Mouse (Mus musculus) intestine, postnatal 0 days (tissue): Measurements from ENCODE around the gene Snu13. TPM values are rescaled to one million over a fixed set of nuclear protein-coding genes. Genes with fewer than 3 reads are reported as not detected.
A peak's percentile ranks its signal among the peaks of the same experiment; 100 is the strongest.

Source experiments
- ATAC-seq: fragments of 200-750 bp; cut with Nextera tagmentation; 2 replicates; pipeline ENCODE4 v1.8.0; 2017; ENCODE audit warnings: mild to moderate bottlenecking, moderate TSS enrichment, moderate library complexity
- H3K27ac ChIP-seq: fragments of 300-500 bp; sonication (generic); 2 replicates; pipeline ENCODE4 v1.5.1; 2014; ENCODE audit warnings: mild to moderate bottlenecking, low read depth, low read length, moderate library complexity
- H3K27me3 ChIP-seq: fragments of 300-500 bp; sonication (generic); replicated peaks from 2 replicates; pipeline ENCODE4 v1.6.1; 2014; ENCODE audit warnings: low read length, mixed read lengths; ENCODE audit not compliant: control insufficient read depth, insufficient read depth
- H3K36me3 ChIP-seq: fragments of 300-500 bp; sonication (generic); 2 replicates; pipeline ENCODE4 v1.6.1; 2014; ENCODE audit warnings: mild to moderate bottlenecking, moderate library complexity; ENCODE audit not compliant: control insufficient read depth, insufficient read depth
- H3K4me1 ChIP-seq: fragments of 300-500 bp; sonication (generic); replicated peaks from 2 replicates; pipeline ENCODE4 v1.6.1; 2014; ENCODE audit warnings: antibody characterized with exemption, low read length, mixed read lengths; ENCODE audit not compliant: control insufficient read depth, insufficient read depth
- H3K4me2 ChIP-seq: fragments of 300-500 bp; sonication (generic); replicated peaks from 2 replicates; pipeline ENCODE4 v1.6.1; 2014; ENCODE audit warnings: low read depth, mild to moderate bottlenecking, moderate library complexity
- H3K4me3 ChIP-seq: fragments of 300-500 bp; sonication (generic); 2 replicates; pipeline ENCODE4 v1.5.1; 2014; ENCODE audit warnings: low read depth, low read length
- H3K9ac ChIP-seq: fragments of 300-500 bp; sonication (generic); 2 replicates; pipeline ENCODE4 v1.6.1; 2014; ENCODE audit warnings: mild to moderate bottlenecking, low read depth, low read length
- H3K9me3 ChIP-seq: fragments of 300-500 bp; sonication (generic); 2 replicates; pipeline ENCODE4 v1.6.1; 2016; ENCODE audit warnings: mixed run types; ENCODE audit not compliant: control insufficient read depth
- CTCF ChIP-seq: sonication (generic); IDR thresholded peaks from 2 replicates; pipeline ENCODE4 v1.5.1; 2016; ENCODE audit warnings: low read depth, mild to moderate bottlenecking, control low read depth, antibody characterized with exemption, moderate library complexity
- WGBS: fragments of 180-500 bp; shearing (Covaris S2); extraction: QIAGEN DNeasy Blood & Tissue Kit; methylation state at CpG from one replicate; pipeline ENCODE4 v1.1.7; 2014; 5-methylcytosine and 5-hydroxymethylcytosine counted together
- polyA plus RNA-seq: library from polyadenylated mRNA; unstranded; fragments of >200 nt; fragmentation: Nextera tagmentation; extraction: Ambion mirVana; gene quantifications from 2 replicates; pipeline ENCODE4 v1.2.1, GENCODE M21; 2015

Gene Snu13
- polyA plus RNA-seq, 1 experiment from 2014 or later, result 99.0 TPM

DNA sequence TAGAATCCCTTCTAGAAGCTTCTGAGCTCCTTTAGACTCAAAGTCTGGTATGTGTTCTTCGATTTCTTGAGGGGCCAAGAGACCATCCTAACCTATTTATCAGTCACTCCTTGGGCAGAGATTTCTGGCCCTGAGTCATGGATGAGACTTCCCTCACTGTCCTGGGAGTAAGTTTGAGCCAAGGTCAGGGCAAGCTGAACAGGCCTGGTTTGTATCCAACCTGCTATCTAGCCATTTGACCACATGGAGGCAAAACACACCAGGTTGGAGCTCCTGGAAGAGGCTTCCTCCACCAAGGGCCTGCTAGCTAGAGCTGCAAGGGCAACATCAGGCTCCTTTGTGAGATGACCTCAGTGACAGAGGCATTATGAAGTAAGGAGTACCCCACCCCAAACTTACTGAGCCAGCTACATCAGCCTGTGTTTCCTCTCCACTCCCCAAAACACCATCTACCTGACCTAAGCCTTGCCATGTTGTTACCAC is 11.4 kb upstream of the Snu13 start, which contains the start of gene 4930407I10Rik:
TSS of gene 4930407I10Rik (plus strand) at position 433 of the 483 bp plus-strand sequence.
- ATAC-seq, result no peak
- no peak within 1 kb of the TSS for H3K27ac ChIP-seq
- no peak within 1 kb of the TSS for H3K9ac ChIP-seq
- H3K9me3 ChIP-seq, result no peaks in the 10 kb centered on the region
- H3K4me1 ChIP-seq, result no peaks in the 10 kb centered on the region
- no peak for TF ChIP-seq CTCF
- H3K36me3 ChIP-seq, result no peaks in the 10 kb centered on the region
- no peak within 1 kb of the TSS for H3K4me3 ChIP-seq
- H3K4me2 ChIP-seq, result no peak within 1 kb of the TSS
- 83% methylated on average over 1 of the region's 1 CpGs for whole genome bisulfite sequencing
- H3K27me3 ChIP-seq, result peaks cover 5% of the 10 kb centered on the region; the same call in 1 of the 2 replicates

DNA sequence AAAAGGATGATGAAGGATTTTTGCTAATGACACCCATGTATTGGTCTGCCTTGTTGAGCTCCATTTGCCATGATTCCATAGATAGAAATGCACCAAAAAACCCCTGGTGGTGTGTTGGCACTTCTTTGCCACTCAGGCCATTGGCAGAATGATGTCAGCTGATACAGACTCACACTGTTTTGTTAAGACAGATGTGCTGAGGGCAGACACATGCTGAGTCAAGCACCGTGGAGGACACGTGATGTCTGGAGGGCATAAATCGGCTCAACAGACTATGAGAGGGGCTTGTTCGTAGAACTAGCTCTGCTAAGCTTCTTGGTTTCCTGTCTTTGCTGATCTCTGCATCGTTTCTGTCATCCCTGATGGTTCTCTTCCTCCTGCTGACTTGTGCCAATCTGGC is 5.1 kb upstream of the Snu13 start:
- H3K27ac ChIP-seq, result no peak overlapping the region
- 64% methylated on average over 5 of the region's 5 CpGs for WGBS
- TF ChIP-seq CTCF, result no peak

DNA sequence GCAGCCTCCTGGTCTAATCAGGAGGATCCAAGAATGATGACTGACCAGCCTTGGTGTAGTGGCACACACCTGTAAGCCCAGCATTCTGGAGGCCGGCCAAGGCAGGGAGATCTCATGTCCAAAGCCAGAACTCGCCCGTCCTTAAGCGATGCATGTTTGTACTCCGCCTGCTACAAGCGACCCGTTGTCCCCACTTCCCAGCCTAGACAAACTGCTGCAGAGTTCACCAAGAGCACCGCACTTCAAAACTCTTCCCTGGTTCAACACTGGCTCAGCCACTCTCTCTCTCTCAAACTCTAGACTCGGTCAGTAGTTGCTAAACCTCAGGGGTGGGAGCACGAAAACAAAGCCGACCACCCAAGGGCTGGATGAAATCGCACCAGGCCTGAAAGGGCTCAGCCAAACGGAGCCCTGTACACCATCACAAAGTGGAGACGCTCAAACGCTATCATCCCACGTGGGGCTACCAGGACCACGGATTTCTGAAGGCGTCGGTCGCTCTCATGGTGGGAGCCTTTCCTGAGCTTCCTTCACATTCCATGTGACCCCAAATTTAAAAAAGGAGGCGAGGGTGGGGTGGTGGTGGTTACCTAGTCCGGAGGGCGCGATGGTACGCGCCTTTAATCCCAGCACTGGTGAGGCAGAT is 1.0 kb downstream of the Snu13 start:
- peak overlapping the region; percentile 97 for H3K4me3 ChIP-seq
- WGBS, result 1% methylated on average over 26 of the region's 26 CpGs
- H3K9ac ChIP-seq, result peak overlapping the region; percentile 93
- H3K9me3 ChIP-seq, result no peaks in the 10 kb centered on the region
- TF ChIP-seq CTCF, result no peak
- H3K36me3 ChIP-seq, result peaks cover 14% of the 10 kb centered on the region; the same call in 1 of the 2 replicates
- H3K27ac ChIP-seq, result peak overlapping the region; percentile 79; the same call in 1 of the 2 replicates
- H3K27me3 ChIP-seq, result no peaks in the 10 kb centered on the region
- 0 out of 2 replicates have a peak, but pooled peaks cover 5% of the 10 kb centered on the region for H3K4me1 ChIP-seq
- peak overlapping the region; percentile 91 for H3K4me2 ChIP-seq
- ATAC-seq, result peak; percentile 33; the same call in 1 of the 2 replicates

More for the DNA sequence above, 5.1 kb upstream of the Snu13 start:
- no peak for ATAC-seq
- Histone ChIP-seq H3K36me3 (no peaks in the 10 kb centered on the region), H3K4me3 (no peak overlapping the region), H3K9ac (no peak overlapping the region), H3K27me3 (no peaks in the 10 kb centered on the region), H3K9me3 (no peaks in the 10 kb centered on the region), H3K4me1 (no peaks in the 10 kb centered on the region), H3K4me2 (no peak overlapping the region)

DNA sequence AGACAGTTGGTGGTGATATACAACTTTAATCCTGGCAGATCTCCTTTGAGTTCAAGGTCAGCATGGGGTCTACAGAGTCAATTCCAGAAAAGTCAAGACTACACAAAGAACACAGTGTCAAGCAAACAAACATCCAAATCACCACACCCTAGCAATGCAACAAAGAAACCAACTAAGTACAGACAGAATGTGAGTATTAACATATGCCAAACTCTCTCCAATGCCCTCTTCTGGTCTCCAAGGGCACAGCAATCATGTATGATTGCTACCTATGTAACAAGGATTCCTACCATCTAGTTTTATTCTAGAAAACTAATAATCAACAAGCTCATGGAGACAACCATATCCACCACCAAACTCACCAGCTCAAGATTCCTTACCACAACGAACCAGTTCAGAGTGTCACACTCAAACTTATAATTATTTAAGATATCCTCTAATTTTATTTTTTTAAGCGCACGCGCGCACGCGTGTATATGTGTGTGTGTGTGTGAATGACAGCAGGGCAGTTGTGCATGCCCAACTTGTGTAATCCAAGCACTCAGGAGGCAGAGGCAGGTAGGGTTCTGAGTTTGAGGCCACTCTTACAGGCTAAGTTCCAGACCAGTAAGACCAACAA is 3.1 kb downstream of the Snu13 start:
- ATAC-seq, result no peak
- Histone ChIP-seq H3K4me1 (0 out of 2 replicates have a peak, but pooled peaks cover 5% of the 10 kb centered on the region), H3K36me3 (peaks cover 21% of the 10 kb centered on the region), H3K27ac (no peak overlapping the region), H3K9me3 (no peaks in the 10 kb centered on the region), H3K9ac (no peak overlapping the region), H3K4me2 (no peak overlapping the region), H3K27me3 (no peaks in the 10 kb centered on the region), H3K4me3 (no peak overlapping the region)
- 97% methylated on average over 7 of the region's 7 CpGs for WGBS
- peak; percentile 63 for TF ChIP-seq CTCF

DNA sequence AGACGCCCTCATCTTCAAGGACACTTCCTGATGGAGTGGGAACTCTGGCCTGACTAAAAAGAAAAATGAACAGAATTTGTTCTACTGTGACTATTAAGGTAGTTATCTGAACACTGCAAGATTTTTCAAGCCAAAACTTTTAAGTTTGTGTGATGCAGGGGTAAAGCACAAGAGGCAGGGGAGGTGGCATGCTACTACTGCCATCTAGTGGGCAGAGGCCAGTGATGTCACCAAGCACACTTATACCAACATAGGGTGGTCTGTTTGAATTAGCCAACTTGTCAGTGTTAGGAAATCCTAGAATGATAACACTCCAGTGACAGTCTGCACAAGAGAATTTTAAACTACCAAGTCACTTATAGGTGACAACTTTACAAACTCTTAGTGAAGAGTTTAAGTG is 6.7 kb downstream of the Snu13 start:
- Histone ChIP-seq H3K27ac (no peak overlapping the region), H3K4me2 (no peak overlapping the region), H3K9ac (no peak overlapping the region), H3K27me3 (no peaks in the 10 kb centered on the region), H3K4me1 (no peaks in the 10 kb centered on the region), H3K9me3 (no peaks in the 10 kb centered on the region), H3K4me3 (no peak overlapping the region), H3K36me3 (peaks cover 43% of the 10 kb centered on the region)
- WGBS, result 91% methylated on average over 1 of the region's 1 CpGs
- peak; percentile 87 for TF ChIP-seq CTCF
- ATAC-seq, result no peak

DNA sequence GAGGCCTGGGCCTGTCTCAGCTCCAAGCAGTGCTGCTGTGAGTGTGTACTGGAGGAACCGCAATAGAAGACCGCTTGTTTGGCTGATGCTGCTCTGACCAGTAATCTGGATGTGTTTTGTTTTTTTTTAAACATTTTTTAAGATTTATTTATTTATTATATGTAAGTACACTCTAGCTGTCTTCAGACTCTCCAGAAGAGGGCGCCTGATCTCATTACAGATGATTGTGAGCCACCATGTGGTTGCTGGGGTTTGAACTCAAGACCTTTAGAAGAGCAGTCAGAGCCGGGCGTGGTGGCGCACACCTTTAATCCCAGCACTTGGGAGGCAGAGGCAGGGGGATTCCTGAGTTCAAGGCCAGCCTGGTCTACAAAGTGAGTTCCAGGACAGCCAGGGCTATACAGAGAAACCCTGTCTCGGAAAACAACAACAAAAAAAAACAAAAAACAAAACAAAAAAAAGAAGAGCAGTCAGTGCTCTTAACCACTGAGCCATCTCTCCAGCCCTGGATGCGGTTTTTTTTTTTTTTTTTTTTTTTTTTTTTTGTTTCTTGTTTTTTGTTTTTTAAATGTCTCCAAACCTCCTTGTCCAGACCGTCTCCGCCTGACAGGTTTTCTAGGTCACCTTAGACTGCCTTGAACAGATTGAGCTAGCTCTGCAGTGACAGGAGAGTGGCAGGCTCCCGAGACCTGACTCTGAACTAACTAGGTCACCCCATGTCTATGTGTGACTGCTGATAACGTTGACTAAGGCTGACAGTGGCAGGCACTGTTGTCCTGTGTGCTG is 11.3 kb downstream of the Snu13 start:
- H3K27me3 ChIP-seq, result no peaks in the 10 kb centered on the region
- no peak overlapping the region for H3K27ac ChIP-seq
- no peak for ATAC-seq
- no peaks in the 10 kb centered on the region for H3K4me1 ChIP-seq
- H3K9ac ChIP-seq, result no peak overlapping the region
- no peaks in the 10 kb centered on the region for H3K9me3 ChIP-seq
- peak; percentile 59 for TF ChIP-seq CTCF
- 84% methylated on average over 12 of the region's 12 CpGs for WGBS
- H3K4me2 ChIP-seq, result no peak overlapping the region
- no peak overlapping the region for H3K4me3 ChIP-seq
- H3K36me3 ChIP-seq, result peaks cover 38% of the 10 kb centered on the region
